Mouse (Mus musculus) lung, embryonic 14.5 days (tissue): ENCODE results near the gene Pld5. TPM values are rescaled to one million over a fixed set of nuclear protein-coding genes. Genes with fewer than 3 reads are reported as not detected.

Experiments used
- ATAC-seq: fragments of 200-750 bp; cut with Nextera tagmentation; 2 replicates; pipeline ENCODE4 v1.8.0; 2017; ENCODE audit warnings: mild to moderate bottlenecking, moderate TSS enrichment, moderate library complexity; ENCODE audit not compliant: insufficient read depth
- DNase-seq: peaks from one replicate; pipeline ENCODE4 v3.0.0-alpha.2; 2015
- H3K27ac ChIP-seq: fragments of 300-500 bp; sonication (generic); 2 replicates; pipeline ENCODE4 v1.5.1; 2014; ENCODE audit warnings: low read depth, mild to moderate bottlenecking, moderate library complexity
- H3K27me3 ChIP-seq: fragments of 300-500 bp; sonication (generic); 2 replicates; pipeline ENCODE4 v1.6.1; 2014; ENCODE audit warnings: low read length, control low read depth; ENCODE audit not compliant: insufficient read depth
- H3K36me3 ChIP-seq: fragments of 300-500 bp; sonication (generic); 2 replicates; pipeline ENCODE4 v1.6.1; 2014; ENCODE audit warnings: control low read depth; ENCODE audit not compliant: insufficient read depth
- H3K4me1 ChIP-seq: fragments of 300-500 bp; sonication (generic); 2 replicates; pipeline ENCODE4 v1.6.1; 2014; ENCODE audit warnings: antibody characterized with exemption, control low read depth; ENCODE audit not compliant: insufficient read depth
- H3K4me2 ChIP-seq: fragments of 300-500 bp; sonication (generic); 2 replicates; pipeline ENCODE4 v1.6.1; 2014; ENCODE audit warnings: mild to moderate bottlenecking
- H3K4me3 ChIP-seq: fragments of 300-500 bp; sonication (generic); 2 replicates; pipeline ENCODE4 v1.5.1; 2014; ENCODE audit warnings: low read depth, low read length
- H3K9ac ChIP-seq: fragments of 300-500 bp; sonication (generic); 2 replicates; pipeline ENCODE4 v1.6.1; 2014
- H3K9me3 ChIP-seq: fragments of 300-500 bp; sonication (generic); 2 replicates; pipeline ENCODE4 v1.6.1; 2016; ENCODE audit warnings: low read depth, low read length, control low read depth
- CTCF ChIP-seq: IDR thresholded peaks from 2 replicates; pipeline ENCODE4 v1.5.1; 2016; ENCODE audit warnings: antibody characterized with exemption, low read depth
- WGBS: fragments of 180-500 bp; shearing (Covaris S2); extraction: QIAGEN DNeasy Blood & Tissue Kit; methylation state at CpG from one replicate; pipeline ENCODE4 v1.1.7; 2014; 5-methylcytosine and 5-hydroxymethylcytosine counted together
- polyA plus RNA-seq: library from polyadenylated mRNA; unstranded; fragments of >200 nt; fragmentation: Nextera tagmentation; extraction: Ambion mirVana; gene quantifications from 2 replicates; pipeline ENCODE4 v1.2.1, GENCODE M21; 2014

Pld5 gene
- 0.26 and 0.30 TPM in 2 replicates for polyA plus RNA-seq

DNA sequence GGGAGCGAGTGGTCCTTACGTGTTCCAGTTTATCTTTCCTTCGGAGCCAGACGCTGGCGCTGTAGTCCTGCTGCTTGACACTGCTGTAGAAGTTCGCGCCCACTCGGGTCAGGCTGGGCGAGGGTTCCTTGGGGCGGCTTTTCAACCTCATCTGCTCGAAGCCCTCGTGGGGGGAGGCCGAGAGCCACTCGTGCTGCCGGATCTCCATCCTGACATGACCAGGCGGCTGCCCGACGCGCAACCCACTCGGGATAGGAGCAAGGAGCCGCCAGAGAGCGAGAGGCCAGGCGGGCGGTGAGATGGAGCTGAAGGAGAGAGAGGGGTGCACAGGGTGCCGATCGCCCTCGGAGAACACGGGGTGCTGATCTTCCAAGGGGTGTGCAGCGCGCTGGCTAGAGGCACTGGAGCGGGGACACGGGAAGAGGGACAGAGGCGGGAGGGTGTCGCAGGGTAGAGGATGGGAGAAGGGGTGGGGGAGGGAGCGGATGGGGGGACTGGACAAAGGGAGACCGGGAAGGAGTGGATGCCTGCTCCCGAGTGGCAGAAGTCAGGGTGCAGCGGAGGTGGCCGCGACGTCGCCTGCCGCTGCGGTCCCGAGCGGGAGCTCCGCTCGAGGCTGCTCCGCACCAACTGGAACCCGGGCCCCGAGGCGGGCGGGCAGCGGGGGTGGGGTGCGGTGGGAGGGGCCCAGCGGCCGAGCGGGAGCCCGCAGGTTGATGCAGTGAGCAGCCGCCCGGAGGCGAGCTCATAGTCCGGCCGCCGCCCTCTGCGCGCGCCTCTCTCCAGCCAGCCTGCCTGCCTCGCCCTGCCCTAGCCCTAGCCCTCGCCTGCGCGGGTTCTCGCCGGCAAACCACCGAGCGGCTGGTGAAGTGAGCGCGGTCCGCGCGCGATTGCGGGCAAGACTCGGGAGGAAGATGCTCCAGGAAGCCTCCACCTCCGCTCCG is at the start of gene Pld5:
Gene Pld5 (minus strand): TSS at position 646 of the 944 bp plus-strand sequence.
- WGBS = under 1% methylated on average over 81 of the region's 86 CpGs
- peak; percentile 96 for ATAC-seq

DNA sequence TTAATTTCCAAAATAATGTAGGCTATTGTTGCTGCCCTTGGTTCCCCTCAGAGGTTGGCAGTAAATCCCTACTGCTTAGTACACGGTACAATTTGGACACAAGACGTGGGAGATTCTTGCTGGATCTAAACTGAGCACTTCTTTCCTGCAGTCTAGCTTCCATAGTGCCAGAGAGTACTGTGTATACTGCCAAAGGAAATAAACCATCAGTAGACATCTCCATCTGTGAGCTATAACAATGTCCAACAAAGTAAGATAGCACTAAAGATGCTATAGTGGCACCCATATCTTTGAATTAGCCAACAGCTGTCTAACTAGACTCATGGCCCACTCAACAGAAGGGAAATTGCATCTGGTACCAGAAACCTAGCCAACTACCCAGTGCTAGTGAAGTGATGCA is 40.0 kb upstream of the Pld5 start:
- H3K27ac ChIP-seq = no peak overlapping the region
- no peaks in the 10 kb centered on the region for H3K4me1 ChIP-seq
- H3K9ac ChIP-seq = no peak overlapping the region
- 72% methylated on average over 2 of the region's 2 CpGs for WGBS
- no peak overlapping the region for H3K4me2 ChIP-seq
- no peak overlapping the region for H3K4me3 ChIP-seq
- no peaks in the 10 kb centered on the region for H3K9me3 ChIP-seq
- no peaks in the 10 kb centered on the region for H3K36me3 ChIP-seq
- ATAC-seq = no peak
- no peaks in the 10 kb centered on the region for H3K27me3 ChIP-seq
- TF ChIP-seq CTCF = no peak
- DNase-seq = no peak

More for the DNA sequence above, at the start of gene Pld5:
- H3K4me2 ChIP-seq = peak within 1 kb of the TSS; percentile 97
- H3K9ac ChIP-seq = peak within 1 kb of the TSS; percentile 52
- no peak within 1 kb of the TSS for H3K27ac ChIP-seq
- H3K4me3 ChIP-seq = peak within 1 kb of the TSS; percentile 52
- TF ChIP-seq CTCF = no peak
- peak; percentile 54 for DNase-seq
- no peaks in the 10 kb centered on the region for H3K4me1 ChIP-seq
- peaks cover 30% of the 10 kb centered on the region for H3K27me3 ChIP-seq
- no peaks in the 10 kb centered on the region for H3K36me3 ChIP-seq
- no peaks in the 10 kb centered on the region for H3K9me3 ChIP-seq

DNA sequence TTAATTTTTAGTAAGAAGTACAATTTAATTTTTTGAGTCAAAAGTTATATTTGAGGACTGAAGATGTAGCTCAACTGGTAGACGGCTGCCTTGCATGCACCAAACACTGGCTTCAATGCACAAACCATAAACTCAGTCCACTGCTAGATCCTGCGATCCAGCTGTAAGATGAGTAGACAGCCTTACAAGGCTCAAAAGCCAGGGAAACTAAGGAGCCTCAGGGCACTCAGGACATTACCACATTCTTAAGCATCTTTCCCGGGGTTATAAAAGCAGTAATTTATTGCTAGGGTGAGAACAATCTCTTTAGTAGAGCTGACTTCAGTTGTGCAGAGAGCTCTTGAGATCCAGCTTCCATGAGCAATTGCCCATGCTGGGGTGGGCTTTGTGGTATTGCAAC is 35.1 kb upstream of the Pld5 start:
- Histone ChIP-seq H3K27ac (no peak overlapping the region), H3K4me2 (no peak overlapping the region), H3K9ac (no peak overlapping the region), H3K36me3 (no peaks in the 10 kb centered on the region), H3K4me3 (no peak overlapping the region), H3K9me3 (no peaks in the 10 kb centered on the region), H3K27me3 (no peaks in the 10 kb centered on the region), H3K4me1 (no peaks in the 10 kb centered on the region)
- no peak for TF ChIP-seq CTCF
- 85% methylated on average over 3 of the region's 3 CpGs for WGBS
- DNase-seq = no peak
- ATAC-seq = no peak

DNA sequence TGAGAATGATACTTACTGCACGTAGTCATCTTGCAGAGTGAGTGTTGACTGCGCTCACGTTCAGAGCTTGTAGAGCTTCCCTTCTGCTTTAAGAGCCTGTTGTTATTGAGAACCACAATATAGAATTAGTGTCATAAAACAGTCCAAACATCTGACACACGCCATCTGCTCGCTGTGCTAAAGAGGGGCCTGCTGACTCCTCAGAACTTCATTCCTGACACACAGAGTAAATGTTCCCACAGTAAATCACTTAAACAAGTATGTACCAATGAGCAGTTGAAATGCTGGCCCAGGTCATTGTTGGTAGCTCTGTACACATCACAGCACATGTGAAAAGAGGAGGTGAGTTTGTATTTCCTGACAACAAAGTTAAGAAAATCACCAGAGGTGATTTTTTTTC is 14.3 kb upstream of the Pld5 start:
- peak; percentile 37 for DNase-seq
- Histone ChIP-seq H3K9ac (no peak overlapping the region), H3K9me3 (no peaks in the 10 kb centered on the region), H3K4me3 (no peak overlapping the region), H3K27me3 (no peaks in the 10 kb centered on the region), H3K4me2 (no peak overlapping the region), H3K27ac (no peak overlapping the region), H3K36me3 (no peaks in the 10 kb centered on the region), H3K4me1 (no peaks in the 10 kb centered on the region)
- peak; percentile 38; the same call in 1 of the 2 replicates for ATAC-seq
- no peak for TF ChIP-seq CTCF
- WGBS = 42% methylated on average over 5 of the region's 5 CpGs

DNA sequence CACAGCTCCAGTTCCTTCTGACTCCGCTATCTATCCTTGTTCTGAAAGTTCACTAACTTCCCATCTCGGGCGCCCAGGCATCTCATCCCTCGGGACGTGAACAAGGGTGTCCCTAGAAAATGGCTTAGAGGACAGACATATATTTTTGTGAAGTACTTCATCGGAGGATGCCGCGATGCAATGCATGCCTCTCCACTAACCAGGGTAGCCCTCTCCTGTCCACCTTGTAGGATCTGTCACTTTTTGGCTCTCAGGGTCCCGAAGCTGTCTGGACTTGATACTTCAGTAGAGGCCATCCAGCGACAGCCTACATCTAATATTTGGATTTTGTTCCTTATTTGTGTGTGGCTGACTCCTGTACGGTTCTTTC is 484 bp upstream of the Pld5 start:
- no peak for TF ChIP-seq CTCF
- Histone ChIP-seq H3K4me2 (peak overlapping the region; percentile 97), H3K9me3 (no peaks in the 10 kb centered on the region), H3K36me3 (no peaks in the 10 kb centered on the region), H3K27me3 (peaks cover 30% of the 10 kb centered on the region), H3K4me1 (no peaks in the 10 kb centered on the region), H3K9ac (0 out of 2 replicates have a peak overlapping the region, but pooled peaks have one; percentile 52), H3K4me3 (peak overlapping the region; percentile 52), H3K27ac (no peak overlapping the region)
- no peak for DNase-seq
- peak; percentile 42; the same call in 1 of the 2 replicates for ATAC-seq
- WGBS = 12% methylated on average over 11 of the region's 11 CpGs

DNA sequence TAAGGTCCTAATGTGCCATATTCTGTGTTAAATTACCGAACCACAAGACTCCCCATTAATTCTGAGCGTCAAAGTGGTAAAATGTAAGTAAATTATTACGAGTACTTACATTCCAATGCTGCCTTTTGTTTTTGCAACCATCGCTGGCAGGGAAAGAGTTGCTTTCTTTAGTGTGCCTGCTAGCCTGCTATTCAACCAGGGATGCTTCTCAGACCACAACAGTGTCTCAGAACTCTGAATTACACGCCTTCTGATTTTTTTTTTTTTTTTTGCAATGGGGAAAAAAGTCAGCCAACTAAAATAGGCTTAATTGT is 26.4 kb downstream of the Pld5 start:
- Histone ChIP-seq H3K4me2 (no peak overlapping the region), H3K9me3 (no peaks in the 10 kb centered on the region), H3K4me3 (no peak overlapping the region), H3K4me1 (no peaks in the 10 kb centered on the region), H3K27me3 (no peaks in the 10 kb centered on the region), H3K27ac (no peak overlapping the region), H3K9ac (no peak overlapping the region), H3K36me3 (no peaks in the 10 kb centered on the region)
- DNase-seq = no peak
- no peak for TF ChIP-seq CTCF
- 68% methylated on average over 5 of the region's 5 CpGs for WGBS
- ATAC-seq = no peak

DNA sequence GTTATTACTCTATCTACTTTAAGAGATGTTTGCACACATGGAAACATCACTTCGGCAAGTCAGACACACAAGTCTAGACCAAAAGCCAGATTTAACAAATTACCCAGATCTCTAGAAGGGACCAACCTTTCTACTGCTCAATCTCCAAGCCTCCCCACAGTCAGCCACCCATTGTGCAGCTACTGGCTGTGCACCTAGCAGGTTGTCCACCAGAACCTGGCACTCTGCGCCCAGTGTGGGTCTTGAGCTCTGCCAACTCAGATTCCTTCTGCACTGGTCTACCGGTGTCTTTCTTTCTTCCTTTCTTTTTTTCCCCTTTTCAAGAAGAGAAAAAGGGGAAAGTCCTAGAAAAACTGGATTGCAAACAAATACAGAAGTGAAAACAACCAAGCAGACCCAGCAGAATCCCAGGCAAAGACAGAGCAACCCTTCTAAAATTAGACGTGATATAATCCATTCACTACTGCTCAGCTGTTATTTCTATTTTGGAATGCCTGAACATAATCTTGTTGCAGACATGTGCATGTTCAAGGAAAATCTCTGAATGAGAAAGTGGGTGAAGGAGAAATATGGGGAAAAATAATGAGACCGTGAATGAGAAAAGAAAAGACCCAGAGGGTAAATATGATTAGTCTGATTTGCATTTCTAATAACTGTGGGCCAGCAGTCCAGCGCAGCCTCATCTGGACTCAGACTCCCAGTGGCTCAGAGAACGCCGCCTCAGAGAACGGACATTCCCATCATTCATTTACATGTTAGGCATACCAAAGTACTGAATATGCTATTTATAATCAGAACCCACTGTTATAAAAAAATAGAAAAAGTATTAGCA is 27.0 kb downstream of the Pld5 start:
- Histone ChIP-seq H3K9me3 (no peaks in the 10 kb centered on the region), H3K4me1 (no peaks in the 10 kb centered on the region), H3K4me2 (no peak overlapping the region), H3K9ac (no peak overlapping the region), H3K27ac (no peak overlapping the region), H3K36me3 (no peaks in the 10 kb centered on the region), H3K4me3 (no peak overlapping the region), H3K27me3 (no peaks in the 10 kb centered on the region)
- 77% methylated on average over 9 of the region's 9 CpGs for WGBS
- ATAC-seq (no peak), DNase-seq (no peak)
- TF ChIP-seq CTCF = no peak
